Mouse (Mus musculus): ENCODE measurements around the gene Hist1h2bf. TPM values are rescaled to one million over a fixed set of nuclear protein-coding genes. Genes with fewer than 3 reads are reported as not detected.
A peak's percentile ranks its signal among the peaks of the same experiment; 100 is the strongest.
"Not testable (repeated sequence)": the region's sequence is repeated elsewhere in the genome, so short reads cannot be mapped to it uniquely, and the experiment has no call there.

Hist1h2bf gene
- polyA plus RNA-seq, 2 experiments, result 3.4 to 15.9 TPM

DNA sequence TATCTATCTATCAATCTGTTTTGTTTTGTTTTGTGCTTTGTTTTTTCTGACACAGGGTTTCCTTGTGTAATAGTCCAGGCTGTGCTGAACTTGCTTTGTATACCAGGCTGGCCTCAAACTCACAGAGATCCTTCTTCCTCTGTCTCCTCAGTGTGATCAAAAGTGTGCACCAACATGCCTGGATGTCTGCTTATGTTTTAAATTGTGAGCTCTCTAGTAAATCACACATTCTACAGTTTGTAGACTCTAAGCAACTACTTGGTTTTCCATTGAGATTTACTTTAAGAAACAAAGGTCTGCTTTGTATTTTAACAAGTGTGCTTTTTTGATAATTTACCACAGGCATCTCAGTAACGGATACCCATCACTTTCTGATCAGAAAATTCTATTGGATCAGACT, 3.8 kb upstream of the Hist1h2bf start:
- Histone ChIP-seq H3K4me2 (ENCODE audit: low read depth) (peak overlapping the region; percentile 96), H3K27ac (peak overlapping the region; percentile 98), H3K27me3 (ENCODE audit: control insufficient read depth, insufficient read depth, low read length) (no peaks in the 10 kb centered on the region), H3K36me3 (replicated peaks; ENCODE audit: control insufficient read depth, insufficient read depth, low read depth) (no peaks in the 10 kb centered on the region), H3K9ac (replicated peaks) (peak overlapping the region; percentile 57), H3K9me3 (ENCODE audit: control insufficient read depth, low read length) (no peaks in the 10 kb centered on the region), H3K4me1 (replicated peaks; ENCODE audit: control insufficient read depth in 2 of 2, insufficient read depth in 2 of 2, low read length in 1 of 2) (peaks cover 22 to 23% of the 10 kb centered on the region in 2 experiments), H3K4me3 (ENCODE audit: insufficient read depth in 1 of 2, low read depth in 2 of 2, low read length in 2 of 2) (peak overlapping the region in 1 of 2 experiments; percentile 8; a peak in 2 of 4 replicates)
- TF ChIP-seq EP300 (IDR thresholded peaks at IDR 0.05; ENCODE audit: low read depth) (no peak), CTCF (IDR thresholded peaks at IDR 0.05; ENCODE audit: low read depth) (no peak)
- 81% methylated on average over 1 of the region's 1 CpGs for WGBS (ENCODE audit: insufficient replicate concordance)
- no peak for DNase-seq (ENCODE audit: low read depth in 3 of 3, low spot score in 3 of 3)
- no peak for ATAC-seq (ENCODE audit: insufficient read depth)

GRCm38 (mm10) chr13:23576906-23577639, 3.1 kb upstream of the Hist1h2bf start:
- peak overlapping the region; percentile 65 to 69 for H3K4me3 ChIP-seq (ENCODE audit: insufficient read depth in 1 of 2, low read depth in 2 of 2, low read length in 2 of 2)
- H3K9ac ChIP-seq (replicated peaks), result peak overlapping the region; percentile 99
- peaks cover 18 to 21% of the 10 kb centered on the region in 2 experiments for H3K4me1 ChIP-seq (replicated peaks; ENCODE audit: control insufficient read depth in 2 of 2, insufficient read depth in 2 of 2, low read length in 1 of 2)
- H3K9me3 ChIP-seq (ENCODE audit: control insufficient read depth, low read length), result no peaks in the 10 kb centered on the region
- no peak for ATAC-seq (ENCODE audit: insufficient read depth)
- no peaks in the 10 kb centered on the region for H3K27me3 ChIP-seq (ENCODE audit: control insufficient read depth, insufficient read depth, low read length)
- TF ChIP-seq CTCF (IDR thresholded peaks at IDR 0.05; ENCODE audit: low read depth), result no peak
- TF ChIP-seq EP300 (IDR thresholded peaks at IDR 0.05; ENCODE audit: low read depth), result no peak
- 35% methylated on average over 6 of the region's 6 CpGs for WGBS (ENCODE audit: insufficient replicate concordance)
- DNase-seq (ENCODE audit: low read depth in 3 of 3, low spot score in 3 of 3), result no peak
- H3K27ac ChIP-seq, result peak overlapping the region; percentile 98
- peak overlapping the region; percentile 96 for H3K4me2 ChIP-seq (ENCODE audit: low read depth)
- no peaks in the 10 kb centered on the region for H3K36me3 ChIP-seq (replicated peaks; ENCODE audit: control insufficient read depth, insufficient read depth, low read depth)

DNA sequence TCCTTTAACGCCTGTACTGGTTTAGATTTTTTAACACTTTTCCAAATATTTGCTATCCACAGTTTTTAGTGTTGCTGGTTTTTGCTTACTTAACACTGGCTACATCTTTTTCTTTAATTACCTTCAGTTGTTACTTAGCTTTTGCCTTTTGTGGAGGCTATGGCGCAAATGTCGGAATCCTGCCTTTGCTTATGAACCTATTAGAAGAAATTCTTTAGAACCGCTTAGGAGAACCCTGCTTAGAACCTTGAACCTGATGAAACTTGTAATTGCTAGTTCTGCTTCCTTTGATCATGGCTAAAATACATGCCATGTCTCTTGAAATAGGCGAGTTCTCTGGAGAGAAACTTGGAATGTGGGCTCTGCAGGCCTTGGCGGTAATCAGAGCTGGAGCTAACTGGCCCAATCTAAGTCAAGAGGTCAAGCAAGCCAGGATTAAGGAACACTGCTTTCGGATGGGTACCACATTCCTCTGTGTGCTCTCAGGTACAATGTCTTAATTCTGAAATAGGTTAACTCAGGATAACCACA, 2.4 kb upstream of the Hist1h2bf start:
- peaks cover 18% of the 10 kb centered on the region in 2 experiments for H3K4me1 ChIP-seq (replicated peaks; ENCODE audit: control insufficient read depth in 2 of 2, insufficient read depth in 2 of 2, low read length in 1 of 2)

DNA sequence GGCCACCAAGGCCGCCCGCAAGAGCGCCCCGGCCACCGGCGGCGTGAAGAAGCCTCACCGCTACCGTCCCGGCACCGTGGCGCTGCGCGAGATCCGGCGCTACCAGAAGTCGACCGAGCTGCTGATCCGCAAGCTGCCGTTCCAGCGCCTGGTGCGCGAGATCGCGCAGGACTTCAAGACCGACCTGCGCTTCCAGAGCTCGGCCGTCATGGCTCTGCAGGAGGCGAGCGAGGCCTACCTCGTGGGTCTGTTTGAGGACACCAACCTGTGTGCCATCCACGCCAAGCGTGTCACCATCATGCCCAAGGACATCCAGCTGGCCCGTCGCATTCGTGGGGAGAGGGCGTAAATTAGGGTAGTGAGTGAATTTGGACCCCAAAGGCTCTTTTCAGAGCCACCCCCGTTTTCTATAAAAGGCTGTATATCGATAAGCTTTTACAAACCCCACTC, 1.9 kb upstream of the Hist1h2bf start:
- WGBS (ENCODE audit: insufficient replicate concordance), result 0% methylated on average over 15 of the region's 40 CpGs
- H3K9me3 ChIP-seq (ENCODE audit: control insufficient read depth, low read length); H3K36me3 ChIP-seq (replicated peaks; ENCODE audit: control insufficient read depth, insufficient read depth, low read depth); ATAC-seq (ENCODE audit: insufficient read depth); H3K27me3 ChIP-seq (ENCODE audit: control insufficient read depth, insufficient read depth, low read length); DNase-seq (ENCODE audit: low read depth in 3 of 3, low spot score in 3 of 3): not testable (repeated sequence)
- Histone ChIP-seq H3K9ac (replicated peaks) (peak overlapping the region; percentile 99), H3K4me1 (replicated peaks; ENCODE audit: control insufficient read depth in 2 of 2, insufficient read depth in 2 of 2, low read length in 1 of 2) (peaks cover 14 to 17% of the 10 kb centered on the region in 2 experiments; a peak in 3 of 4 replicates), H3K4me3 (ENCODE audit: insufficient read depth in 1 of 2, low read depth in 2 of 2, low read length in 2 of 2) (peak overlapping the region; percentile 65 to 69), H3K4me2 (ENCODE audit: low read depth) (peak overlapping the region; percentile 96), H3K27ac (peak overlapping the region; percentile 98)

More for the DNA sequence above, 2.4 kb upstream of the Hist1h2bf start:
- ATAC-seq (ENCODE audit: insufficient read depth) (no peak), DNase-seq (ENCODE audit: low read depth in 3 of 3, low spot score in 3 of 3) (no peak)
- no peaks in the 10 kb centered on the region for H3K9me3 ChIP-seq (ENCODE audit: control insufficient read depth, low read length)
- H3K36me3 ChIP-seq (replicated peaks; ENCODE audit: control insufficient read depth, insufficient read depth, low read depth), result no peaks in the 10 kb centered on the region
- TF ChIP-seq CTCF (IDR thresholded peaks at IDR 0.05; ENCODE audit: low read depth) (no peak), EP300 (IDR thresholded peaks at IDR 0.05; ENCODE audit: low read depth) (no peak; the same call in 1 of the 2 replicates)
- WGBS (ENCODE audit: insufficient replicate concordance), result 4% methylated on average over 7 of the region's 7 CpGs
- peak overlapping the region; percentile 96 for H3K4me2 ChIP-seq (ENCODE audit: low read depth)
- H3K27ac ChIP-seq, result peak overlapping the region; percentile 98
- no peaks in the 10 kb centered on the region for H3K27me3 ChIP-seq (ENCODE audit: control insufficient read depth, insufficient read depth, low read length)
- peak overlapping the region; percentile 99 for H3K9ac ChIP-seq (replicated peaks)
- peak overlapping the region; percentile 65 to 69 for H3K4me3 ChIP-seq (ENCODE audit: insufficient read depth in 1 of 2, low read depth in 2 of 2, low read length in 2 of 2)

- Histone ChIP-seq H3K27me3 (ENCODE audit: control insufficient read depth, insufficient read depth, low read length) (no peaks in the 10 kb centered on the region), H3K27ac (peak within 1 kb of the TSS; percentile 98), H3K4me1 (replicated peaks; ENCODE audit: control insufficient read depth in 2 of 2, insufficient read depth in 2 of 2, low read length in 1 of 2) (peaks cover 12 to 14% of the 10 kb centered on the region in 2 experiments; a peak in 3 of 4 replicates), H3K36me3 (replicated peaks; ENCODE audit: control insufficient read depth, insufficient read depth, low read depth) (no peaks in the 10 kb centered on the region), H3K9ac (replicated peaks) (peak within 1 kb of the TSS; percentile 99), H3K4me2 (ENCODE audit: low read depth) (peak within 1 kb of the TSS; percentile 96), H3K4me3 (ENCODE audit: insufficient read depth in 1 of 2, low read depth in 2 of 2, low read length in 2 of 2) (peak within 1 kb of the TSS; percentile 65 to 69), H3K9me3 (ENCODE audit: control insufficient read depth, low read length) (no peaks in the 10 kb centered on the region)
- ATAC-seq (ENCODE audit: insufficient read depth) (peak; percentile 26), DNase-seq (ENCODE audit: low read depth in 3 of 3, low spot score in 3 of 3) (peak; percentile 89 to 91 (median 91))
- TF ChIP-seq CTCF (IDR thresholded peaks at IDR 0.05; ENCODE audit: low read depth) (no peak), EP300 (IDR thresholded peaks at IDR 0.05; ENCODE audit: low read depth) (peak; percentile 68)
- WGBS (ENCODE audit: insufficient replicate concordance), result under 1% methylated on average over 18 of the region's 18 CpGs
Observed at GRCm38 (mm10) chr13:23575271-23575851, 1.4 kb upstream of the Hist1h2bf start, which contains the start of gene Hist1h3d. TSS of gene Hist1h3d (plus strand) at chr13:23575763.

DNA sequence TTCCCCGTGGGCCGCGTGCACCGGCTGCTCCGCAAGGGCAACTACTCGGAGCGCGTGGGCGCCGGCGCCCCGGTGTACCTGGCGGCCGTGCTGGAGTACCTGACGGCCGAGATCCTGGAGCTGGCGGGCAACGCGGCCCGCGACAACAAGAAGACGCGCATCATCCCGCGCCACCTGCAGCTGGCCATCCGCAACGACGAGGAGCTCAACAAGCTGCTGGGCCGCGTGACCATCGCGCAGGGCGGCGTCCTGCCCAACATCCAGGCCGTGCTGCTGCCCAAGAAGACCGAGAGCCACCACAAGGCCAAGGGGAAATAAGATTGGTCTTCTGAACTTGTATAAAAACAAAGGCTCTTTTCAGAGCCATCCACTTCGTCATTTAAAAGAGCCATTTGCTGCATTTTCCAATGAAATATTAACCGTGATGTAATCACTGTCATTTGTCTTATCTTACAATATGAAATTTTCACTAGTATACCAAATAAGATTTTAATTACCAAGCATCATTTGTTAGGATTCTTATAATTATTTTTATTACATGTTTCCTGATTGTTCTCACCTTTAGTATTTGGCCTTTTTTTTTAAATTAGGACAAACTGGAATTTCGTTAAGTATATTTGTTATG, 662 bp upstream of the Hist1h2bf start:
- DNase-seq (ENCODE audit: low read depth in 3 of 3, low spot score in 3 of 3); H3K36me3 ChIP-seq (replicated peaks; ENCODE audit: control insufficient read depth, insufficient read depth, low read depth); H3K9me3 ChIP-seq (ENCODE audit: control insufficient read depth, low read length); ATAC-seq (ENCODE audit: insufficient read depth); H3K27me3 ChIP-seq (ENCODE audit: control insufficient read depth, insufficient read depth, low read length): not testable (repeated sequence)
- Histone ChIP-seq H3K9ac (replicated peaks) (peak overlapping the region; percentile 85), H3K4me2 (ENCODE audit: low read depth) (peak overlapping the region; percentile 96), H3K27ac (peak overlapping the region; percentile 98), H3K4me3 (ENCODE audit: insufficient read depth in 1 of 2, low read depth in 2 of 2, low read length in 2 of 2) (peak overlapping the region; percentile 43 to 69), H3K4me1 (replicated peaks; ENCODE audit: control insufficient read depth in 2 of 2, insufficient read depth in 2 of 2, low read length in 1 of 2) (peaks cover 15 to 17% of the 10 kb centered on the region in 2 experiments)
- WGBS (ENCODE audit: insufficient replicate concordance), result 0% methylated on average over 5 of the region's 39 CpGs

Data from liver, embryonic 14.5 days (tissue).